Mouse (Mus musculus): ENCODE measurements at regions not wholly inside any gene's neighbourhood (a gene's known extent, or its start where the extent isn't known, plus 50 kb on each side); places are given as distances from the start of the nearest gene placed in this dataset.

DNA sequence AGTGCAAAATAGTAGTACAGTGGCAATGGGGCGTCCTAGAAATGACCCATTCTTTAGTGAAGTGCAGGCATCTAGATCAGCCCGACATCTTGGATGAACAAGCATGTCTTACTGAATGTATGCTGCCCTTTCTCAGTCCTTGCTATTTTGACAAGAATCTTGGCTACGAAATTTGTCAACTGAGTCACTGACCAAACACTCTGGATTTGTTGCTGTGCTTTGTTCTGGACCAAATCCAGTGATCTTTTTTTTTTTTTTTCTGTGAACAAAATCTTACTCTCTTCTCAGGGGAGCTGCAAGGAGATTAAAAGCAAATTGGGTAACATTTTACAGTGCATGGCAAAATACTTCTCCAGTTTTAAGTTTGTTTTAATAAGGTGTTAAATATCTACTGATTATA is 320.9 kb upstream of the Adgrl4 start:
- Histone ChIP-seq H3K4me3 (ENCODE audit: low read depth, low read length) (no peak overlapping the region), H3K36me3 (ENCODE audit: insufficient read depth, low read length) (no peaks in the 10 kb centered on the region), H3K4me1 (ENCODE audit: insufficient read depth, low read length) (no peaks in the 10 kb centered on the region), H3K9me3 (ENCODE audit: low read length) (no peaks in the 10 kb centered on the region), H3K4me2 (ENCODE audit: low read depth, low read length, poor library complexity, severe bottlenecking) (no peak overlapping the region), H3K27me3 (ENCODE audit: insufficient read depth, low read length) (no peaks in the 10 kb centered on the region), H3K9ac (replicated peaks; ENCODE audit: low read length, poor library complexity, severe bottlenecking) (no peak overlapping the region), H3K27ac (ENCODE audit: low read depth, low read length) (no peak overlapping the region)
- no peak for TF ChIP-seq CTCF (IDR thresholded peaks at IDR 0.05)
- ATAC-seq (ENCODE audit: low FRiP score), result no peak
- 38% methylated on average over 3 of the region's 3 CpGs for WGBS
- no peak for DNase-seq (ENCODE audit: low spot score)

DNA sequence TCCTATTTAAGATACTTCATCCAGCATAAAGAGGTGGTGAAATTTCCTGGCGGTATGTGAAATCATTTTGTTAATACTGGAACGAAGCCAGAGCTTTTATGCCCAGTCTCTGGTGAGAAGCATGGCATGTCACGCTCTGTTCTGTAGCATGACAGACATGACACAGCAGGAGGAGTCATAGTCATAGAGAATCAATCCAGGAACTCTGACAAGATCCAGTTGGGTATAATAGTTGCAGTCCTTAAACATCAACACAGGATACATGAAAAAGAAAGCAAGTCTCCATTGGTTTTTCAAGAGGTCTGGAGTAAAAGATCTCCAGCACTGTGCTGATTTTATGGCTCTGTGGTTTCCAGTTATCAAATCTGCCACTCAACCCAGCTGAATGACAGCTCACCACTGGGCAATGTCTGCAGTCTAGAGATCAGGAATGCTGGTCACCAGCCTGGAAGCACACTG is 320.1 kb upstream of the Adgrl4 start:
- Histone ChIP-seq H3K4me2 (ENCODE audit: low read depth, low read length, poor library complexity, severe bottlenecking) (no peak overlapping the region), H3K9ac (replicated peaks; ENCODE audit: low read length, poor library complexity, severe bottlenecking) (no peak overlapping the region), H3K4me1 (ENCODE audit: insufficient read depth, low read length) (no peaks in the 10 kb centered on the region), H3K36me3 (ENCODE audit: insufficient read depth, low read length) (no peaks in the 10 kb centered on the region), H3K27ac (ENCODE audit: low read depth, low read length) (no peak overlapping the region), H3K27me3 (ENCODE audit: insufficient read depth, low read length) (no peaks in the 10 kb centered on the region), H3K4me3 (ENCODE audit: low read depth, low read length) (no peak overlapping the region), H3K9me3 (ENCODE audit: low read length) (no peaks in the 10 kb centered on the region)
- TF ChIP-seq CTCF (IDR thresholded peaks at IDR 0.05), result no peak
- 27% methylated on average over 3 of the region's 3 CpGs for WGBS
- DNase-seq (ENCODE audit: low spot score) (peak; percentile 66), ATAC-seq (ENCODE audit: low FRiP score) (no peak; the same call in 1 of the 2 replicates)

- 84% methylated on average over 5 of the region's 5 CpGs for WGBS
Observed at GRCm38 (mm10) chr3:151124131-151124530, 313.6 kb upstream of the Adgrl4 start.

DNA sequence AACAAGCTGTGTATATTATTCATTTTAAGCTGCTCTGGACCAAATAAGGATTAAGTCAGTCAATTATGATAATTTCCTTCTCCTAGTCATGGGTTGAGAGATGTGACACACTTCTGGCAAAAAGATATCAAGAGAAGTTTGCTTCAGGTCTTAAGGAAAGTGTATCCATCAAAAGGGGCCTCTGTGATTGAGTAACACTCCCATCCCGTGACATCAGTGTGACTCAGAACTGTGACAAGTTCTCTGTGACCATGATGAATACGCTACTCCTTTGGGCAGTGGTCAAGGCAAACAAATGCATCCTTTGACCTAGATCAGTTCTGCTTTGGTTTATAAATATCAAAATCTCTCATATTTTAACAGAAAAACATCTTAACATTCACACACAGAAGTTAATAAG is 290.8 kb upstream of the Adgrl4 start:
- Histone ChIP-seq H3K4me3 (ENCODE audit: low read depth, low read length) (no peak overlapping the region), H3K27ac (ENCODE audit: low read depth, low read length) (no peak overlapping the region), H3K4me2 (ENCODE audit: low read depth, low read length, poor library complexity, severe bottlenecking) (no peak overlapping the region), H3K4me1 (ENCODE audit: insufficient read depth, low read length) (no peaks in the 10 kb centered on the region), H3K9me3 (ENCODE audit: low read length) (no peaks in the 10 kb centered on the region), H3K27me3 (ENCODE audit: insufficient read depth, low read length) (no peaks in the 10 kb centered on the region), H3K36me3 (ENCODE audit: insufficient read depth, low read length) (no peaks in the 10 kb centered on the region), H3K9ac (replicated peaks; ENCODE audit: low read length, poor library complexity, severe bottlenecking) (no peak overlapping the region)
- no peak for TF ChIP-seq CTCF (IDR thresholded peaks at IDR 0.05)
- DNase-seq (ENCODE audit: low spot score) (no peak), ATAC-seq (ENCODE audit: low FRiP score) (no peak)
- WGBS, result 96% methylated on average over 2 of the region's 2 CpGs

More at GRCm38 (mm10) chr3:151124131-151124530, 313.6 kb upstream of the Adgrl4 start:
- H3K36me3 ChIP-seq (ENCODE audit: insufficient read depth, low read length), result no peaks in the 10 kb centered on the region
- no peak overlapping the region for H3K4me2 ChIP-seq (ENCODE audit: low read depth, low read length, poor library complexity, severe bottlenecking)
- no peak overlapping the region for H3K4me3 ChIP-seq (ENCODE audit: low read depth, low read length)
- no peak for TF ChIP-seq CTCF (IDR thresholded peaks at IDR 0.05)
- H3K4me1 ChIP-seq (ENCODE audit: insufficient read depth, low read length), result no peaks in the 10 kb centered on the region
- no peaks in the 10 kb centered on the region for H3K27me3 ChIP-seq (ENCODE audit: insufficient read depth, low read length)
- DNase-seq (ENCODE audit: low spot score), result peak; percentile 18
- H3K9ac ChIP-seq (replicated peaks; ENCODE audit: low read length, poor library complexity, severe bottlenecking), result no peak overlapping the region
- H3K27ac ChIP-seq (ENCODE audit: low read depth, low read length), result no peak overlapping the region
- no peak for ATAC-seq (ENCODE audit: low FRiP score)
- H3K9me3 ChIP-seq (ENCODE audit: low read length), result no peaks in the 10 kb centered on the region

GRCm38 (mm10) chr3:151153340-151153739 is 284.3 kb upstream of the Adgrl4 start:
- WGBS, result 19% methylated on average over 4 of the region's 4 CpGs
- Histone ChIP-seq H3K4me2 (ENCODE audit: low read depth, low read length, poor library complexity, severe bottlenecking) (no peak overlapping the region), H3K36me3 (ENCODE audit: insufficient read depth, low read length) (no peaks in the 10 kb centered on the region), H3K4me1 (ENCODE audit: insufficient read depth, low read length) (no peaks in the 10 kb centered on the region), H3K9me3 (ENCODE audit: low read length) (no peaks in the 10 kb centered on the region), H3K27me3 (ENCODE audit: insufficient read depth, low read length) (no peaks in the 10 kb centered on the region), H3K27ac (ENCODE audit: low read depth, low read length) (no peak overlapping the region), H3K9ac (replicated peaks; ENCODE audit: low read length, poor library complexity, severe bottlenecking) (no peak overlapping the region), H3K4me3 (ENCODE audit: low read depth, low read length) (no peak overlapping the region)
- ATAC-seq (ENCODE audit: low FRiP score), result no peak
- TF ChIP-seq CTCF (IDR thresholded peaks at IDR 0.05), result no peak
- peak; percentile 35 for DNase-seq (ENCODE audit: low spot score)

GRCm38 (mm10) chr3:151160516-151160915 is 277.2 kb upstream of the Adgrl4 start:
- TF ChIP-seq CTCF (IDR thresholded peaks at IDR 0.05), result no peak
- Histone ChIP-seq H3K27ac (ENCODE audit: low read depth, low read length) (no peak overlapping the region), H3K4me2 (ENCODE audit: low read depth, low read length, poor library complexity, severe bottlenecking) (no peak overlapping the region), H3K9me3 (ENCODE audit: low read length) (no peaks in the 10 kb centered on the region), H3K36me3 (ENCODE audit: insufficient read depth, low read length) (no peaks in the 10 kb centered on the region), H3K4me3 (ENCODE audit: low read depth, low read length) (no peak overlapping the region), H3K27me3 (ENCODE audit: insufficient read depth, low read length) (no peaks in the 10 kb centered on the region), H3K9ac (replicated peaks; ENCODE audit: low read length, poor library complexity, severe bottlenecking) (no peak overlapping the region), H3K4me1 (ENCODE audit: insufficient read depth, low read length) (no peaks in the 10 kb centered on the region)
- 66% methylated on average over 1 of the region's 1 CpGs for WGBS
- ATAC-seq (ENCODE audit: low FRiP score) (no peak), DNase-seq (ENCODE audit: low spot score) (no peak)

Measured in midbrain, postnatal 0 days (tissue).